Mouse (Mus musculus) activated CD4-positive, CD25-positive, alpha-beta regulatory T cell, adult 4 months (primary cell): ENCODE measurements around the gene Dapk1. TPM values are rescaled to one million over a fixed set of nuclear protein-coding genes. Genes with fewer than 3 reads are reported as not detected.

Experiments used
- ATAC-seq: one replicate; pipeline ENCODE4 v1.8.0; 2017
- polyA plus RNA-seq, 2 experiments: library from polyadenylated mRNA; unstranded; fragments of 100-300 nt; shearing (Covaris generic); gene quantifications; one replicate each; pipeline ENCODE4 v1.2.1; 2017

Gene Dapk1
- polyA plus RNA-seq, 2 experiments from 2014 or later = 0.46 to 1.3 TPM

DNA sequence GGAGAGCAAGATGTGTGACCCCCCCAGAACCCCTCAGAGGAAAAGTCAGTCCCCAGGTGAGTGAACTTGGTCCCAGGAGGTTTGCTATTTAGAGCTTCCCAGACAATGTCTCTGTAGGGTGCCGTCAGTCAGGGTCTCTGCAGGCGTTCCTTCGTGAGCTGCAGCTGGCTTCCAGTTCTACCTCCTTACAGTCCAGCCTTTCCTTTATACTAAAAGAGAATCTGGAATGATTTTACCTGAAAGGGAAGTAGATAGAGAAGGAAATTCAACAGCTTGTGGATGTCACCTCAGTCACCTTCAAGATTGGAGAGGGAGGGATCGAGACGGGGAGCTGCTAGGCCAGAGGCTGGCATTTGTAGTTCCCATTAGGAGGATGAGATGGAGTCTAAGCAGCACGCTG, 14.3 kb downstream of the Dapk1 start:
- ATAC-seq = no peak

DNA sequence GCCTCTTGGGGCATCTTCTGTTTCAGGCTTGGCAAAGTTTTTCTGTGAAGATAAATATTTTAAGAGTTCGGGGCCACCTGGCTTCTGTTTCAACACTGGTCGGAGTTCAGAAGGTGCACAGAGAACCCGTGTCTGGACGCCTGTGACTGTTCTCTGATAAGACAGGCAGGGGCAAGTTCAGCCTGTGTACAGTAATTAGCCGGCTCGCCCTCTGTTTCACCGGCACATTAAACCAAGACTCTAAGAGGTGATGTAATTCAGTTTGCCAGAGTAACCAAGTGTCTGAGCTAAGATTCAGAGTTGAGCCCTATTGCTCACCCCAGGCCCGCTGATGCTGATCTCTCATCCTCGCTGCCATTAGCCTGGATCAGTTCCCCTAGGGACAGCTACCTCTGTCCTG, 16.5 kb downstream of the Dapk1 start:
- no peak for ATAC-seq

- no peak for ATAC-seq
Measured at GRCm38 (mm10) chr13:60619723-60620122, 18.0 kb downstream of the Dapk1 start.

- no peak for ATAC-seq
Measured at GRCm38 (mm10) chr13:60621411-60621965, 19.7 kb downstream of the Dapk1 start.

- ATAC-seq = no peak
Measured at GRCm38 (mm10) chr13:60625581-60625980, 23.8 kb downstream of the Dapk1 start.

DNA sequence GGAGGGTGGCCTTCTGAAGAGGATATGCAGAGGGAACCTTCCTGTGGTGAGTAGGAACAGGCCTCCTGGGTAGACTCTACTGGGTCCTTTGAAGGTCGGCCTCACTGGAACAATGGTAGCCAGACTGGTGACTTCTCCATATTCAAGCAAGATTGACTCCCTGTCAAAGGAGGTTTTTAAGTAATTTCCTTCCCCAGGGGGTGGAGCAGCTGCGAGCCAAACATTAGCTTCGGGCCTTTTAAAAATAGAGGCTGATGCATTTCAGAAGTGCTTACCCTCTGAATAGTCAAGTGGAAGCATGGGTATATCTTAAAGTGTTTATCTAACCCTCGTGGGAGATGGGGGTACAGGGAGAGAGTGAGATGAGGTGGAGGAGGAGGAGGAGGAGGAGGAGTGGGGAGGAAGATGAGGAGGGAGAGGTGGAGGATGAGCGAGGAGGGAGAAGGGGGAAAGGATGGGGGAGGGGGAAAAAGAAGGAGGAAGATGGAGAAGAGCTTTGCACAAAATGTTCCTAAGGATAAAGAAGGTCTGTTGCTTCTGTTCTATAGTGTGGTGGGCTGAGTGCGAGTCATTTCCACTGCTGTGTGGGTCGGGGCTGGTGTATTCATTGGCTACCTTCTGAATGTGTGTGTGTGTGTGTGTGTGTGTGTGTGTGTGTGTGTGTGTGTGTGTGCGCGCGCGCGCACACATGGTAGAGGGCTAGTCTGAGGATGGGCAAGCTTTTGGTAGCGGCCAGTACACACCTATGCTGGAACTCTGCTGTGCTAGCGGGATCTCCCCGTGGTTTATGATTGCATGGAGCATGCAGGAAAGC, 26.3 kb downstream of the Dapk1 start:
- ATAC-seq = no peak

- no peak for ATAC-seq
Measured at GRCm38 (mm10) chr13:60628657-60628950, 26.9 kb downstream of the Dapk1 start.

- no peak for ATAC-seq
Measured at GRCm38 (mm10) chr13:60629419-60629818, 27.7 kb downstream of the Dapk1 start.

DNA sequence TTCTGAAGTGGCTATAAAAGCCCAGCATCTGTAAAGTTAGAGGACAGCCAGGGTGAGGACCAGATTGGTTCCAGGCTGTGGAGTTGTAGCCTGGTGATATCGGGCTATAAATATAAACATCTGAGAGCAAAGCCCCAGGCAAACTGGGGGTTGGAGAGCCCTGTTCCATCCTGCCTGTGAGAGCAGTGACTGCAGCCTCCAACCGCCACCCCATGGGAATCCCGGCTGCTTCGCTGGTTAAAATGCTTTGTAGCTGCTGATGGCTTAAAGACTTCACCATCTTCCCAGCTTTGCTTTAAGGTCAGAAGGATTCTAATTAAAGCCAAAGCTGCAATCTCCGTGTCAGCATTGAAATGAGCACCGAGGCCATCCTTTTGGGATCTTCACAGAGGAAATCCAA, 32.2 kb downstream of the Dapk1 start:
- ATAC-seq = no peak

GRCm38 (mm10) chr13:60635636-60636035, 33.9 kb downstream of the Dapk1 start:
- no peak for ATAC-seq

GRCm38 (mm10) chr13:60639482-60640055, 37.8 kb downstream of the Dapk1 start:
- no peak for ATAC-seq

GRCm38 (mm10) chr13:60640420-60640819, 38.7 kb downstream of the Dapk1 start:
- no peak for ATAC-seq

- no peak for ATAC-seq
Measured at GRCm38 (mm10) chr13:60644457-60644889, 42.7 kb downstream of the Dapk1 start.

DNA sequence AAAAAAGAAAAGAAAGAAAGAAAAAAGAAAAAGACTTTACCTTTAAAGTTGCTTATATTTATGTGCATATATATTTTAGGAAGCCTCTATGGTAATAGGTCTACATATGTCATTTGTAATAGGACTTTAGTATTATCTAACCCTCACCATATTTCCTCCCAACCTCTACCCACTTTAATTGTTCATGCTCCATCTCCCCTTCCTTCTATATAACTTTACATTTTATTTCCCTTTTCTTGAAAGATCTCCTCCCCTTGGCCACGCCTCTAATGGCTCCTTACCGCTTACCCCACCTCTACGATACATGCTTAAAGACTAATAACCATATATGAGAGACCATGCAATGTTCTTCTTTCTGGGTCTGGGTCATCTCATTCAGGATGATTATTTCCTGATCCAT, 45.0 kb downstream of the Dapk1 start:
- ATAC-seq = no peak

- ATAC-seq = no peak
Measured at GRCm38 (mm10) chr13:60648350-60648749, 46.6 kb downstream of the Dapk1 start.

DNA sequence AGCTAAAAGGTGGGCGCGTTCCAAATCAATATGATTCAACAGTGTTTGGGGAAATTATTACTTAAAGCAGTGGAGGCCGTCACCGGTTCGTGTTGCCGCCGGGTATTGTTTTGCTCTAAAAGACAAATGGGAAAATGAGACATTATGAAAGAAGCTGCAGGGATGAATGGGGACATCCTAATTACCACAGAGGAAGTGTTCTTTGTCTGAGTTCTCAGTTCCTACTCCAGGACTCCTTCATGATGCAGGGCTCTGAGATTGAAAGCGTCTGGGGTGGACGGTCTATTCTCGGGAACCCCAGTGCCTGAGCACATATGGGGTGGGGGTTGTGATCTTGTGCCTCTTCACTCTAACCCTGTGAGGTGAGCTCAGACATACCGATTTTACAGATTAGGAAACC, 48.3 kb downstream of the Dapk1 start:
- ATAC-seq = no peak

DNA sequence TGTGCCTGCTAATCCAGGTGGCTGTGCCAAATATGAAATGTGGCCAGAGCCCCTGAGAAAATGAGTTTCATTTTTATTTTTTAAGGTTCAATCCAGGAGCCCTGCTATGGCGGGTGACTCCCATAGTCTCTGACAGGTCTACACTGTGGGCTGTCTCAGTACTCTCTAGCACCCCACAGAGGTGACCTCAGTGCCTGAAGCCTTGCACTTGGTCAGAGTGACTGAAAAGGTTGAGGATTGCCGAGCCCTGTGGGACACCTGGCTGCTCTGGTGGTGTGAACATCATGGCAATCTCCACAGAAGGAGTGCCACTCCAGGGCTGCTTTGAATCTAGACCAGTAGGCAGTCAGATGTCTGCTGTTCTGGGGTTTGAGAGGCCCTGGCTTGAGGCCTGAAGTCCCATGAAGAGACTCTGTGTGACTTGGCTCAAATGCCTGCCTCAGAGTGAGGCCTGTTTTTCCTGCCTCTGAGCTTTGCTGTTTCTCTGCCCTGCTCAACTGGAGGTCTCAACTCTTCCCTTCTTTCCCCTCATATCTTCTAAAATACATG, 52.3 kb downstream of the Dapk1 start:
- ATAC-seq = no peak

GRCm38 (mm10) chr13:60655246-60655645, 53.5 kb downstream of the Dapk1 start:
- ATAC-seq = no peak

- ATAC-seq = no peak
Measured at GRCm38 (mm10) chr13:60659600-60659999, 57.9 kb downstream of the Dapk1 start.

DNA sequence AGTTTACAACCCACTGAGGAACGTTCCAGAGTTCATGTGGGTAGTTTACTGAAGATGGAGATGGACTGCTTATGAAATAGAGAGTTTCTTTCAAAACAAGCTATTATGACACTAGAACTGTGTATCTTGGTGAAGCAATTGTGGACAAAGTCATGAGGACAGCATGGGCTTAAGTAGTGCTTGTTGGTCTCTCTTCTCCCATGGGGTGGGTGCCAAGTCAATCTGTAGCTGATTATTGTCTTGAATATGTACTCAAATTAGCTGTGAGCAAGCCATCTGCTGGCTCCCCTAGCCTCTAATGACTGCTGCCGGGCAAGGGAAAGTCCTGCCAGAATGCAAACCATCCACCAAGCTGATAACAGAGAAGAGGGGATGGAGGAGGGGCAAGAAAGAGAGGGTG, 58.3 kb downstream of the Dapk1 start:
- no peak for ATAC-seq

- ATAC-seq = no peak
Measured at GRCm38 (mm10) chr13:60660711-60661261, 59.0 kb downstream of the Dapk1 start.

GRCm38 (mm10) chr13:60662493-60663177, 60.9 kb downstream of the Dapk1 start:
- no peak for ATAC-seq

DNA sequence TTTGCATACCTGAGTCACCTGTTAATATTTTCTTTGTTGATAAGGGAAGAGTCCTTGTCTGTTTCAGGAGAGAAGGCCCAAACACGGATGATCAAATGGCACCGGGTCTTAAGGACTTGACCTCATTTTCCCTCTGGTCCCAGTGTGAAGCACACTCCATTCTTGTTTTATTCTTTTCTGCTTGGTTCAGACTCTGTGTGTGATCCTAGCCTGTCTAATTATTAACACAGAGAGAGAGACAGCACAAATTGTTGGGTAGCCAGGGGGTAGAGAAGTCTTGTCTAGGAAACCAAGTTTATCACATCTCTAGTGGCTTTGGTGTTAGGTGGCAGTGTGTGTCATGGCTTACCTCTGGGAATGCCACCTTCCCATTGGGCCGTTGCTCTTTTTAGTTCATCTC, 62.3 kb downstream of the Dapk1 start:
- no peak for ATAC-seq
